Mouse (Mus musculus): ENCODE measurements around the gene Dbndd1.
"Not testable (repeated sequence)": the region's sequence is repeated elsewhere in the genome, so short reads cannot be mapped to it uniquely, and the experiment has no call there.

The Dbndd1 gene

DNA sequence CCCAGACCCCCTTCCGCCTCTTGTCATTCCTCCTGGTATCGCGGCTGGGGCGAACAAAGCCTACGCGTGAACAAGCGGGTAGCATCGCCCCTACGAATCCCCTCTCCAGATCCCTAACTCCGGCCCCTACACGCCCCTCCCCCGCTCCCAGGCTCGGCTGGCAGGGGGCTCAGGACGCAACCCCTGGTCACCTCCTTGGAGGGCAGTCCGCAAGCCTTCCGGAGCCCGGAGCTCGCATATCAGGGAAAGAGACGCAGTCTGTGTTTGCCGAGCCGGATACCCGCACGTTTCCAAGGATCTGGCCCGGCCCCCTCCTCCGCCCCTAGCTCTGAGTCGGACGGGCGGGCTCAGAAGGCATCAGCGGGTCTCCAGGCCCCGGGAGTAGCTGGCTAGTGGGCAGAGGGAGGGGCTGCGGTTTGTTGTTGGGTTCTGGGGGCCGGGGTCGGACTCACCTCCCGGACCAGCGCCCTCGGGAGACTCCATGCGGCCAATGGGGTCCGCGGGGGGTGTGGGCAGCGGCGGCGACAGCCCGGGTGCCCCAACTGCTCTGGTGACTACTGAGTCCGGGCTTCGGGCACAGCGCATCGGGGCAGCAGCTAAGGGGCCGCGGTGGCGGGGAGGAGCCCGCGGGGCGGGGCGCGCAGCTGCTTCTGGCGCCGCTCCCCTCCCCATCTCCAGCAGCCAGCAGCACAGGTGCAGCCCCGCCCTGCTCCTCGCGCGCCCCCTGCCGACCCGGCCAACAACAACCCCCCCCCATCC lies at the start of gene Dbndd1:
Gene Dbndd1 (minus strand): TSS at position 683 of the 759 bp plus-strand sequence.
- ChIA-PET POLR2A (interaction anchor here (0.6 to 5.4 kb wide), 18 partner anchors 7 to 281 kb away, joined by 3 to 49 read pairs (median 4); partner anchors contain the start of gene Tcf25 (in 1 of the 4)), CTCF (interaction anchor here (0.5 to 2.4 kb wide), 31 partner anchors 9 to 1913 kb away, joined by 3 to 8 read pairs (median 4); partner anchors contain the start of genes Mc1r (in 3 of the 4) and Fanca (in 1 of the 4))

DNA sequence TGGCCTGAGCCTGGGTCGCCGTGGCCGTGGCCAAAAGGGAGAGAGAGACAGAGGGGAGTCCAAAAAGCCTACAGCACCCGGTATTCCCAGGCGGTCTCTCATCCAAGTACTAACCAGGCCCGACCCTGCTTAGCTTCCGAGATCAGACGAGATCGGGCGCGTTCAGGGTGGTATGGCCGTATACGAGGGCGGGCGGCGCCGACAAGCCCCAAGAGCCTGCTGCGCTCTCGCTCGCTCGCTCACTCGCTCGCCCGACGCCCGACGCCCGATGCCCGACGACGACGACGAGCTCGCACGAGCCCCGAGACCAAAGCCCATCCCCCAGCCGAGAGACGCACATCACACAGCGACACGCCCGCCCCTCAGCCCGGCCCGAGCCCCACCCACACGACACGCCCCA lies 49.0 kb upstream of the Dbndd1 start:
- CTCF ChIA-PET, POLR2A ChIA-PET: not testable (repeated sequence)

DNA sequence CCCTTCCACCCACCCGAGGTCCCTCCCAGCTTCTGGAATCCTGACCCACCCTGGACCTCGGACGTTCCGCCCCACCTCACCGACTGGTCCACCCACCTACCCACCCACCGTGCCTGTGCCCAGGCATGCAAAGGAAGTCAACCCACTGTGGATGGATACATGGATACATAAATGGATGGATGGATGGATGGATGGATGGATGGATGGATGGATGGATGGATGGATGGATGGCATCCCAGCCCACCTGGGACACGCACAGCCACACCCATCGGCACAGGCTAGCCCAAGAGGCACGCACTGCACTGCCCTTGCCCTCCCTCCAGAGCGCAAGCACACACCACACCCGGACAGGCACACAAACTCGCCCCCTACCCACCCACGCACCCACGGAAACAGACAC lies 22.4 kb upstream of the Dbndd1 start:
- POLR2A ChIA-PET, result interaction anchor here in 1 of 4 experiments (1.0 kb wide), 1 partner anchor 11 kb away, joined by 3 read pairs; no protein-coding TSS in a partner anchor
- CTCF ChIA-PET, result not testable (repeated sequence)

DNA sequence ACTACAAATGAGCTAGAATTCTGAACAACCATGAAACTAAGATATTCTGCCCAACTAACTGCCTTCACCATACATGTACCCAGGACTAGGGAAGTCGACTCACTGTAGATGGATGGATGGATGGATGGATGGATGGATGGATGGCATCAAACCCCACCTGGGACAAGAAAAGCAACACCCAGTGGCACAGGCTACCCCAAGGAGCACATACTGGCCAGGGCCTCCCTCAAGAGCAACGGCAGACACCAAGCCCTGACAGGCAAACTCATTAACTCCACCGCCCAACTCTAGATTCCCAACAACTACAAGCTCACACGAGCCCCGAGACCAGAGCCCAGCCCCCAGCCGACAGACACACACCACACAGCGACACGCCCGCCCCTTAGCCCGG lies 21.7 kb upstream of the Dbndd1 start:
- POLR2A ChIA-PET, result interaction anchor here in 1 of 4 experiments (1.0 kb wide), 1 partner anchor 10 kb away, joined by 3 read pairs; no protein-coding TSS in a partner anchor

DNA sequence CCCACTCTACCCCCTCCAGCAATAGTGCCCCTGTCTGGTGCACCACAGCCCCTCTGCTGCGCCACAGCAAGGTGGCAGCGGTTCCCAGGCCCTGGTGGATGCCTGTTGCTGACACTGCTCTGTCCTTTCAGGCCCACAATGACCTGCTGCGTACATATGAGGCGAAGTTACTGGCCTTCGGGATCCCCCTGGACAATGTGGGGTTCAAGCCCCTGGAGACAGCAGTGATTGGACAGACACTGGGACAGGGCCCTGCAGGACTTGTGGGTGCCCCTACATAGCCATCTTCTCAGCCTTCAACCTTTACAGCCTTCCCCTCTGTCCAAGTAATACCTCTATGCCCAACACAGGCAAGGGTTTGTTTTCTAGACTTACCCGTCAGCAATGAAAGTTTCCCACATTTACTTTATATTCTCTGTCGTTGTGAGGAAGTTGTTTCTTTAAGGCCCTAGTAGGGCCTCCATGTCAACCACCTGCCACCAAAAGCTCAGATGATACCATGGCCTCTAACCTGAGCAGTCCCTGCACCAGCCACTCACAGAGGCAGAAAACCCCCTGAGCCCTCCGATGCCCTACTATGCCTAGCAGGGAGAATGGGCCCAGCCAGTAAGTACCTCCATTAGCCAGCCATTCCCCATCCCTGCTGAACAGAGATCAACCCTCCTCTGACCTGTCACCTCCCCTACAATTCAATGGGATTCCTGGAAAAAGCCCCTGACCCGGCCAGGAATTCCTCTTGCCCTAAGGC lies 21.2 kb upstream of the Dbndd1 start:
- ChIA-PET CTCF (interaction anchor here in 1 of 4 experiments (0.6 kb wide), 1 partner anchor 121 kb away, joined by 4 read pairs; no protein-coding TSS in a partner anchor), POLR2A (interaction anchor here in 1 of 4 experiments (1.0 to 1.1 kb wide), 2 partner anchors 9 to 18 kb away, joined by 3 read pairs; partner anchors contain the start of gene Gas8)

More for the DNA sequence above, 21.7 kb upstream of the Dbndd1 start:
- CTCF ChIA-PET, result interaction anchor here in 1 of 4 experiments (0.6 kb wide), 1 partner anchor 122 kb away, joined by 4 read pairs; no protein-coding TSS in a partner anchor

DNA sequence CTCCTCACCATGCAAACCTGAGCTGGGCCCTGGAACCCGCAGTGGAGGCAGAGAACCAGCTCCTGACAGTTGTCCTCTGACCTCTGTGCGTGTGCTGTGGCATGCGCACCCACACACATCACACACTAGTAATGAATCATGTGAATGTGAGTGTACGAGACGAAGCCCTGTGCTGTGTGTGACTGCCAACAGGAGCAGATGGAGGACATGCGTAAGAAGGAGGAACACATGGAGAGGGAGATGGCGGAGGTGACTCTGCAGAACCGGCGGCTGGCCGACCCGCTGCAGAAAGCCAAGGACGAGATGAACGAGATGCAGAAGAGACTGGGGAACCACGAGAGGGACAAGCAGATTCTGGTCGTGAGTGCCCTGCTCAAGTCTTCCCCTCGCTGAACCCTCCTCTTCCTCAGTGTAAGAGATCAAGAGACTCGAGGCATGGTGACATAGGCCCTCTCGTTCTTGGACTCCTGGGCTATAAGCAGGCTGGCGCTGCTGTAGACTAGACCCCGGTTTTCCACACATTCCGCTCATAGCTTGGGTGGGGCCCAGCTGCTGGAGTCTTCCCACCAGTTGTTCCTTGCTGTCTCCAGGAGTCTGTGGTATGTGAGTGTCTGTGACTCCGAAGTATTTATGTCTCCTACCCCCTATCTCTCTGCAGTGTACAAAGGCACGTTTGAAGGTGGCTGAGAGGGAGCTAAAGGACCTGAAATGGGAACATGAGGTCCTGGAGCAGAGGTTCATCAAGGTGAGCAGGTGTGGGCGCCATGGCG lies 12.6 kb upstream of the Dbndd1 start:
- CTCF ChIA-PET, result interaction anchor here in 2 of 4 experiments (0.6 to 1.1 kb wide), 3 partner anchors 101 to 274 kb away, joined by 3 to 6 read pairs (median 4); partner anchors contain the start of genes Vps9d1 (in 1 of the 2) and Zfp276 (in 1 of the 2)
- POLR2A ChIA-PET, result interaction anchor here in 1 of 4 experiments (1.9 kb wide), 1 partner anchor 10 kb away, joined by 9 read pairs; the partner anchor contains the start of gene Gas8

DNA sequence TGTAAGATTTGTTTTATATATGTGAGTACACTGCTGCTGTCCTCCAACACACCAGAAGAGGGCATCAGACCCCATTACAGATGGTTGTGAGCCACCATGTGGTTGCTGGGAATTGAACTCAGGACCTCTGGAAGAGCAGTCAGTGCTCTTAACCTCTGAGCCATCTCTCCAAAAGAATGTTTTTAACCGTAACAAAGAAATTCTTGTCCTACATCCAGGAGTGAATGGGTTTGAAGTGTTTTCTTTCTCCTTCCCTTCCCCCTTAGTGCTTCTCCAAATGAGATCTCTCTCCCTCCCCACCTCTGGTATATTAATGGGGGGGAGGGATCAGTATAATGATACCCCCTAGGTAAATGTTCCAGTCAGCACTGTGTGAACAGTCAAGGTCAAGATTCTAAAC lies 4.8 kb upstream of the Dbndd1 start:
- POLR2A ChIA-PET, result not testable (repeated sequence)
- CTCF ChIA-PET, result interaction anchor here in 1 of 4 experiments (2.3 kb wide), 1 partner anchor 108 kb away, joined by 16 read pairs; no protein-coding TSS in a partner anchor

DNA sequence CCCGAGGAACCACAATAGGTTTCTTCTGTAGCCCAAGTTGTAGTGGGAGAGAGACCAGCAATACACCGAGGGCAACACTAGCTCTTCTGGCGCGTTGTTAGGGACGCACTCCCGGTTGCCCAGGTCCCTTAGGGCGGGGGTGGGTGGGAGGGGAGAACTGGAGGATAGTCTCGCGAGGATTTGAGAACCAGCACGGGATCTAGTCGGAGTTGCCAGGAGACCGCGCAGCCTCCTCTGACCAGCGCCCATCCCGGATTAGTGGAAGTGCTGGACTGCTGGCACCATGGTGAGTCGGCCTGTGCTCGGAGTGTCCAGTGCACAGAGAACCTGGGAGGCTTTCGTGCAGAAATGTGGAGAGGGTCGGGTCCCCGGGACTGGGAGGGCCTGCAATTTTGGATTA lies 3.4 kb upstream of the Dbndd1 start, which contains the start of gene Gas8:
Gene Gas8 (plus strand): TSS at position 168 of the 400 bp plus-strand sequence.
- CTCF ChIA-PET, result interaction anchor here in 3 of 4 experiments (0.5 to 2.3 kb wide), 13 partner anchors 24 to 860 kb away, joined by 3 to 16 read pairs (median 3); partner anchors contain the start of gene Mc1r (in 1 of the 3)

DNA sequence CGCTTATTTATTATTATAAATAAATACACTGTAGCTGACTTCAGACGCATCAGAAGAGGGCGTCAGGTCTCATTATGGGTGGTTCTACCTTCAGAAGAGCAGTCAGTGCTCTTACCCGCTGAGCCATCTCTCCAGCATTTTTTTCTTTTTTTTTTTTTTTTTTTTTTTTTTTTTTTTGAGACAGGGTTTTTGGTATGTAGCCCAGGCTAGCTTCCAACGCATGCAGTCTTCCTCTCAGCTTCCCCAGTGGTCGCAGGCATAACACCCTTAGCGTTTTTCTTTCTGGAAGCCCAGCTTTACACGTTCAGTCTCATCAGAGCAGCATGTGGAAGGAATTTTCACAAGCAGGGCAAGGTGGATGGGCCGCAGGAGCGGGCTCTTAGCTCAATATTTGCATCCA lies 2.9 kb upstream of the Dbndd1 start:
- ChIA-PET CTCF (interaction anchor here in 3 of 4 experiments (0.5 to 2.3 kb wide), 14 partner anchors 23 to 859 kb away, joined by 3 to 16 read pairs (median 3); partner anchors contain the start of gene Mc1r (in 1 of the 3)), POLR2A (interaction anchor here in 3 of 4 experiments (0.6 to 1.6 kb wide), 14 partner anchors 10 to 294 kb away, joined by 3 to 9 read pairs (median 4); partner anchors contain the start of gene Afg3l1 (in 2 of the 3))

More for the DNA sequence above, 3.4 kb upstream of the Dbndd1 start, which contains the start of gene Gas8:
- POLR2A ChIA-PET, result interaction anchor here in 3 of 4 experiments (0.6 to 1.6 kb wide), 14 partner anchors 10 to 294 kb away, joined by 3 to 9 read pairs (median 4); partner anchors contain the start of gene Afg3l1 (in 2 of the 3)

DNA sequence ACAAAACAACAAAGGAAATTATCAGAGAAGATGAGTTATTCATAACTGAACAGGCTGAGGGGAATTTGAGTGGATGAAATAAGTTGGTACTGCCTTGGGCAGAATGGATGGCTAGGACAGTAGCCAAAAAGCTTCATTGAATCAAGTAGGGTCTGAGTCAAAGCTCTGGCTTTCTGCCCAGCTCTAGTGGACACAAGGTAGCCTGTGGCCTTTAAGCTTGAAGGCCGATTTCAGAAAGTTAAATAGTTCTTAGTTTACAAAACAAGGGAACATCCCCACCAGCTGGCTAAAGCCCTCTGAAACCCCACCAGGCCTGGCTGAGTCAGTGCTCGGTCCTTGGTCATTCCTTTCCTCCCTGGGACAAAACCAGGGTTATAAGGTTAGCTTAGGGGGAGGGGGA lies 1.3 kb upstream of the Dbndd1 start:
- ChIA-PET POLR2A (interaction anchor here in 1 of 4 experiments (0.6 to 5.4 kb wide), 5 partner anchors 9 to 64 kb away, joined by 3 to 49 read pairs (median 5); no protein-coding TSS in a partner anchor), CTCF (interaction anchor here in 2 of 4 experiments (0.5 to 1.6 kb wide), 4 partner anchors 109 to 296 kb away, joined by 3 to 5 read pairs (median 4); partner anchors contain the start of gene Mc1r (in 1 of the 2))

DNA sequence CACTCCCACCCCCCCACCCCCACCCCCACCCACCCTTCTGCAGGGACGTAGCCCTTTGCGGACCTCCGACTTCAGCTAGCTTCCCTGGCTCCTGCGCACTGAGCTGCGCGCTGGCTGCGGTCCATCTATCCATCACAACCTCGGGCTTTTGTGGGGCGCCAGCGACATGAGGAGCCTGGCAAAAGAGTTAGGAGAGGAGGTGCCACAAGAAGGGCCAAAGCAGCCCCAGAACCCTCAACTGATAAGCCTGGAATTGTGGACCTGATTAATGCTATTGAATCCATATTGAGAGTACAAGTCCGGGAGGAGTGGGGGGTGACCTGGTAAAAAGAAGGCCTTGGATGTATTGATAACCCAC lies 256 bp upstream of the Dbndd1 start:
- ChIA-PET CTCF (interaction anchor here (0.5 to 2.4 kb wide), 20 partner anchors 9 to 409 kb away, joined by 3 to 8 read pairs (median 4); partner anchors contain the start of genes Mc1r (in 2 of the 4) and Fanca (in 1 of the 4)), POLR2A (interaction anchor here (0.7 to 5.4 kb wide), 12 partner anchors 8 to 73 kb away, joined by 3 to 49 read pairs (median 4); no protein-coding TSS in a partner anchor)

DNA sequence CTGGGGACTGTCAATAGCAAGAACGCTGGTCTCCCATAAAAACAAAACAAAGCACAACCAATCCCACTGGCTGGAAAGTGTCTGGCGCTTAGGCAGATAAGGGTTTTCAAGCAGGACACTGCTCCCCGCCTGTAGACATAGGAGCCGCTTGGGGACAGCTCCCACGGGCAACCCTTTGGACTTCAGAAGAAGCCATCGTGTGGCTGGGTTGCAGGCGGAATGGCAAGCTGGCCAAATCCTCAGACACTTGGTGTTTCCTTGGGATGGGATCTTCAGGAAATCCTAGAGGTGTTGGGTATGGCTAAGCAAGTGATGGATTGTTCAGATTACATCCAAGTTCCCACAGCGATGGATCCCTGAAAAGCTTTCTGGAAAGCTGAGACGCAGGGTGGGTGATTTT lies 1.1 kb downstream of the Dbndd1 start:
- POLR2A ChIA-PET, result interaction anchor here in 3 of 4 experiments (0.6 to 5.4 kb wide), 13 partner anchors 8 to 280 kb away, joined by 3 to 49 read pairs (median 5); no protein-coding TSS in a partner anchor
- CTCF ChIA-PET, result interaction anchor here in 3 of 4 experiments (0.6 to 2.4 kb wide), 12 partner anchors 8 to 848 kb away, joined by 3 to 8 read pairs (median 4); partner anchors contain the start of gene Mc1r (in 1 of the 3)

DNA sequence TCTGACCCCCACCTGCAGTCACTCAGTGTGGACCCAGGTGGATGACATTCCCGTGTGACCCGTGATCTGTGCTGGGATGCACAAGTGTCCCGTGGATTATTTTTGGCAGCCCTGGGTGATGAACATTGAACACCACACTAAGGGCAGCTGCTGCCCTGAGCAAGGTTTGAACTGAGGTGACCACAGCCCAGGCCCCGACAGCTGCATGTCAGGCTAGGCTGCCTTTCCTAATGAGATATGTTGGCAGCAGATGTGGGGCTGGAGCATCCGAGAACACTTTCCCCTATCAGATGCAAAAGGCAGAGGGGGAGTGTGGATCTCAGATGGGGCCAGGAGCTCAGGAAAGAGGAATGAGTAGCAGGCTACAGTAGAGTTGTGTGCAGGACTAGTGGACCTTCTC lies 4.4 kb downstream of the Dbndd1 start:
- ChIA-PET CTCF (no interaction called here), POLR2A (no interaction called here)

DNA sequence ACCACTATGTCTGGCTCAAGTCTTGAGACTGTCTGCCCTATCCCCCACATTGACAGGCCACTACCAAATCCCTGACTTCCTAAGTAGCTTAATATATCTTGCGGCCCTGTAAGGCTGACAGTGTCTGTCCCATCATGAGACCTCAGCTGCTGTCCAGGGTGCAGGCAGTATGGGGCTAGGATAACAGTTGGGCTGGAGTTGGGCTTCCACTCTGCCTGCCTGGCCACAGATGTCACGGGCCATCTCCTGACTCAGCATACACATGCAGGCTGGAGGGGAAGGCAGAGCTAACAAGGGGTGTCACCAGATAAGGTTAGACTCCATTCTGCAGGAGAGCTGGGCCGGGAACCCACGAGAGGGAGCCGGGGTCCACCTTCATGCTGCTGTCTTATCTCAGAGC lies 8.1 kb downstream of the Dbndd1 start:
- ChIA-PET CTCF (interaction anchor here in 2 of 4 experiments (0.6 to 1.8 kb wide), 4 partner anchors 8 to 104 kb away, joined by 3 to 7 read pairs (median 3); partner anchors contain the start of gene Dbndd1 (in 1 of the 2)), POLR2A (interaction anchor here in 3 of 4 experiments (0.6 to 1.3 kb wide), 4 partner anchors 8 to 22 kb away, joined by 3 to 7 read pairs (median 5); partner anchors contain the start of gene Dbndd1 (in 1 of the 3))

DNA sequence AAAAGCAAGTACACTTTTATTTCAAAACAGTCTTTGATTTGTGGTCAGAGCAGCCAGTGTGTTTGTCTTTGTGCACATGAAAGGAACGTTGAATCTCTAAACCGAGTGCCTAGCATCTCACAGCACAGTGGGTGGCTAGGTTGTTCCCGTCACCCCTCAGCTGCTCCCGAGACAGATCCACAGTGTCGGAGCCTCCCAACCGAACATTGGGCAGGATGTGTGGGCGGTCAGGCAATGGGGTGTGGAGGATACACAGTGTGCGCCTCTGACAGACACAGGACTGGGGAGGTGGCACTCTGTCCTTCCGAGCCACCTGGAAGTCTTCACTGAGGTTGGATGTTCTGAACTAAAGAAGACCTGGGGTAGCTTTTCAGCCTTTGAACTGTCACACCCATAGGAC lies 9.6 kb downstream of the Dbndd1 start:
- ChIA-PET CTCF (interaction anchor here in 3 of 4 experiments (0.5 to 1.8 kb wide), 4 partner anchors 9 to 279 kb away, joined by 3 to 7 read pairs (median 4); partner anchors contain the start of gene Dbndd1 (in 2 of the 3)), POLR2A (interaction anchor here in 2 of 4 experiments (0.5 to 6.6 kb wide), 7 partner anchors 8 to 314 kb away, joined by 3 to 49 read pairs (median 4); partner anchors contain the start of gene Dbndd1 (in 2 of the 2))

DNA sequence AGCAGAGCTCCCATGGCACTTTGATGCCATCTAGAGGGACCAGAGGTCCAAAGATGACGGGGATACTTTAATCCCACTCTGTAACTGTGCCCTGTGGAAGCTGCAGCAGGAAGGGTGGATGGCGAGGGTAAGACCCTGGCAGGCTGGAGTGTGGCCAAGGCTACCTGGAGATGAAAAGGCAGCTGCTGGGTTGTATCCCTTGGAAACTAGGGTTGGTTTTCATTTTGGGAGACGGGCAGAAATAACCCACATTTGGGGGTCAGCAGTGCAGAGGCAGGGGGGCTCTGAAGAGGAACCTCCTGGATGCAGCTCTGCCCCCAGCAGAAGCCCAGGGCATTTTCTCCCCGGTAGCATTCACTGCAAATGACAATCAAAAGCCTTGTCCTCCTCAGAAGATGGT lies 10.0 kb downstream of the Dbndd1 start:
- POLR2A ChIA-PET, result interaction anchor here in 1 of 4 experiments (1.4 to 6.6 kb wide), 3 partner anchors 9 to 23 kb away, joined by 4 to 49 read pairs (median 5); partner anchors contain the start of gene Dbndd1
- CTCF ChIA-PET, result interaction anchor here in 3 of 4 experiments (0.5 to 1.8 kb wide), 4 partner anchors 10 to 279 kb away, joined by 3 to 7 read pairs (median 4); partner anchors contain the start of gene Dbndd1 (in 2 of the 3)

Data from embryonic stem cell, embryonic (primary cell).